Mouse (Mus musculus) kidney, embryonic 14.5 days (tissue): Measurements from ENCODE around the gene Kcna2. TPM values are rescaled to one million over a fixed set of nuclear protein-coding genes. Genes with fewer than 3 reads are reported as not detected.

Experiments
- ATAC-seq: fragments of 200-750 bp; cut with Nextera tagmentation; 2 replicates; pipeline ENCODE4 v1.8.0; 2017; ENCODE audit warnings: moderate number of reproducible peaks, mild to moderate bottlenecking, moderate TSS enrichment, moderate library complexity; ENCODE audit not compliant: low FRiP score, low TSS enrichment
- H3K27ac ChIP-seq: fragments of 300-500 bp; sonication (generic); 2 replicates; pipeline ENCODE4 v1.5.1; 2014; ENCODE audit warnings: low read depth, mild to moderate bottlenecking, low read length, moderate library complexity, mixed read lengths
- H3K27me3 ChIP-seq: fragments of 300-500 bp; sonication (generic); 2 replicates; pipeline ENCODE4 v1.6.1; 2014; ENCODE audit warnings: mild to moderate bottlenecking, low read length; ENCODE audit not compliant: control insufficient read depth, insufficient read depth
- H3K36me3 ChIP-seq: fragments of 300-500 bp; sonication (generic); 2 replicates; pipeline ENCODE4 v1.6.1; 2014; ENCODE audit warnings: low read length, mixed read lengths; ENCODE audit not compliant: control insufficient read depth, insufficient read depth
- H3K4me1 ChIP-seq: fragments of 300-500 bp; sonication (generic); 2 replicates; pipeline ENCODE4 v1.6.1; 2014; ENCODE audit warnings: low read length, mixed read lengths; ENCODE audit not compliant: control insufficient read depth, insufficient read depth
- H3K4me2 ChIP-seq: fragments of 300-500 bp; sonication (generic); replicated peaks from 2 replicates; pipeline ENCODE4 v1.6.1; 2014; ENCODE audit warnings: low read depth, mild to moderate bottlenecking, low read length
- H3K4me3 ChIP-seq: fragments of 300-500 bp; sonication (generic); 2 replicates; pipeline ENCODE4 v1.5.1; 2014; ENCODE audit warnings: mild to moderate bottlenecking, low read length
- H3K9ac ChIP-seq: fragments of 300-500 bp; sonication (generic); 2 replicates; pipeline ENCODE4 v1.6.1; 2014; ENCODE audit warnings: low read depth, mild to moderate bottlenecking, low read length, moderate library complexity
- H3K9me3 ChIP-seq: fragments of 300-500 bp; sonication (generic); 2 replicates; pipeline ENCODE4 v1.6.1; 2016; ENCODE audit warnings: low read length; ENCODE audit not compliant: control insufficient read depth
- WGBS: fragments of 180-500 bp; shearing (Covaris S2); extraction: QIAGEN DNeasy Blood & Tissue Kit; methylation state at CpG from one replicate; pipeline ENCODE4 v1.1.7; 2014; 5-methylcytosine and 5-hydroxymethylcytosine counted together
- polyA plus RNA-seq: library from polyadenylated mRNA; unstranded; fragments of >200 nt; fragmentation: Nextera tagmentation; extraction: Ambion mirVana; gene quantifications from 2 replicates; pipeline ENCODE4 v1.2.1, GENCODE M21; 2014

Kcna2 gene
- polyA plus RNA-seq, 1 experiment from 2014 or later, result 0.08 TPM

DNA sequence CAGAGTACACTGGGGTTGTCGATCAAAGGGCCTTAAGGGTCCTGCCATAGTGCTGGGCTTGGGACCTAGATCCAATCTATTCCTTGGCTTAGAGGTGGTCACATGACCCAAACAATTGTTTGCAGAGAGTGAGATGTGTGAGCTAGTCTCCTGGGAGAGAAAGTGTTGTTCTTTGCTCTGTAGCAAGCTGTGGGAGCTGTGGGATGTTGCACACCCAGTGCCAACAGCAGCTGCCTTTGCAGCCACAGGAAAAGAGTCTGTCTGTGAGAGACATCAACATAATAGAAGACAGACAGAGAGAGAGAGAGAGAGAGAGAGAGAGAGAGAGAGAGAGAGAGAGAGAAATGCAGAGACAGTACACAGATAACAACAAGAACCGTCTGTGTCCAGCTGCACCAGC lies 28.3 kb downstream of the Kcna2 start:
- Histone ChIP-seq H3K9me3 (no peaks in the 10 kb centered on the region), H3K27me3 (no peaks in the 10 kb centered on the region), H3K9ac (no peak overlapping the region), H3K36me3 (no peaks in the 10 kb centered on the region), H3K4me1 (no peaks in the 10 kb centered on the region), H3K27ac (no peak overlapping the region), H3K4me2 (no peak overlapping the region), H3K4me3 (no peak overlapping the region)
- WGBS, result 70% methylated on average over 2 of the region's 2 CpGs
- no peak for ATAC-seq

DNA sequence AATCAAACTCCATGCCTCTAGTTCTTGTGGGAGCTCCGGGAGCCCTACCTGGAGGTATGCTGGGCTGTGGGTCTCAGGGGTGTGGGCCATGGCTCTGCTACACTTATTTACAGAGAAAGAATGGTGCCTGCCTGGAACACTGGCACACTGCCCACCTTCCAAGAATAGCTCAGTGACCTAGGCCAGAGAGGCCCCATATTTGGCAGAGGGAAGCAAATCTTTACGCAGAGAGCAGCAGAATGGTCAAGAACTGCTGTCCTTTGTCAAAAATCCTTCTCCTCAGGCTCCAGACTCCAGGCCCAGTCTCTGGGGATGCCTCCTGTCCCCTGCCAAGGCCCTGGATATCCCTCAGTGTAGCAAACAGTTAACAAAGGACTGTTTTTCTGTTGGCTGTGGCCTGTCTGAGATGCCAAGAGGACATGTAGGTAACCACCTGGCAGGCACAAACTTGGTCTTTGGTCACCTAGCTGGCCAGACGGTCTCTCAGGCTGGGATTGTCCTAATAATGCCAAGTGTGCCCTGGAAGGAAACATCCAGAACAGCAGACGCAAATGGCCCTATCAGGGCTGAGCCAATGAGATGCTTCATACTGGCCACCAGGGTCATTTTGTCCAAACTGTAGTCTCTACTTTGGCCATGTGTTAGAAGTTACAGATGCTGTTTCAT lies 29.8 kb downstream of the Kcna2 start:
- Histone ChIP-seq H3K27ac (no peak overlapping the region), H3K4me2 (no peak overlapping the region), H3K9me3 (no peaks in the 10 kb centered on the region), H3K27me3 (no peaks in the 10 kb centered on the region), H3K4me1 (no peaks in the 10 kb centered on the region), H3K4me3 (no peak overlapping the region), H3K36me3 (no peaks in the 10 kb centered on the region), H3K9ac (no peak overlapping the region)
- no peak for ATAC-seq
- WGBS, result 83% methylated on average over 4 of the region's 4 CpGs

GRCm38 (mm10) chr3:107131846-107132245 lies 30.9 kb downstream of the Kcna2 start:
- Histone ChIP-seq H3K4me2 (no peak overlapping the region), H3K9me3 (no peaks in the 10 kb centered on the region), H3K4me1 (no peaks in the 10 kb centered on the region), H3K27me3 (no peaks in the 10 kb centered on the region), H3K27ac (no peak overlapping the region), H3K4me3 (no peak overlapping the region), H3K9ac (no peak overlapping the region), H3K36me3 (no peaks in the 10 kb centered on the region)
- 72% methylated on average over 6 of the region's 6 CpGs for WGBS
- no peak for ATAC-seq

DNA sequence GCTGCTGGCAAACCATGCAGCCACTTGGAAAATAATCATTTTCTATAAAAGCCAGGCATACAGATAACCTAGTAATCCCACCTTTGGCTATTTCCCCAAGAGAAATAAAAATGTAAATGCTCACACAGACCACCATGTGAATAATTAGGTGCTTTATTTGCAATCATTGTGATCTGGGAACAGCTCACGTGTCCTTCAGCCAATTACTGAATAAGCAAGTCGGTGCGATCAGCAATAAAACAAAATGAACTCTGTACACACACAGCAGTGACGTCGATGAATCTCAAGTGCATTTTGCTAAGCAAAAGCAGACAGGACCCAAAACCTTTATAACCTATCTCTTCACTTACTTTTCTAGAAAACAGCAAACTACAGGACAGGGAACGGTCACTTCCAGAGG lies 31.7 kb downstream of the Kcna2 start:
- no peaks in the 10 kb centered on the region for H3K9me3 ChIP-seq
- H3K36me3 ChIP-seq, result no peaks in the 10 kb centered on the region
- no peaks in the 10 kb centered on the region for H3K4me1 ChIP-seq
- 82% methylated on average over 6 of the region's 6 CpGs for WGBS
- no peak overlapping the region for H3K4me3 ChIP-seq
- H3K4me2 ChIP-seq, result no peak overlapping the region
- no peak for ATAC-seq
- no peak overlapping the region for H3K27ac ChIP-seq
- H3K27me3 ChIP-seq, result no peaks in the 10 kb centered on the region
- H3K9ac ChIP-seq, result no peak overlapping the region

GRCm38 (mm10) chr3:107134457-107134856 lies 33.5 kb downstream of the Kcna2 start:
- Histone ChIP-seq H3K9me3 (no peaks in the 10 kb centered on the region), H3K9ac (no peak overlapping the region), H3K27ac (no peak overlapping the region), H3K27me3 (no peaks in the 10 kb centered on the region), H3K4me2 (no peak overlapping the region), H3K4me1 (no peaks in the 10 kb centered on the region), H3K36me3 (no peaks in the 10 kb centered on the region), H3K4me3 (no peak overlapping the region)
- no peak for ATAC-seq
- 85% methylated on average over 3 of the region's 3 CpGs for WGBS

- Histone ChIP-seq H3K27me3 (no peaks in the 10 kb centered on the region), H3K4me3 (no peak overlapping the region), H3K4me2 (no peak overlapping the region), H3K27ac (no peak overlapping the region), H3K9me3 (no peaks in the 10 kb centered on the region), H3K4me1 (no peaks in the 10 kb centered on the region), H3K36me3 (no peaks in the 10 kb centered on the region), H3K9ac (no peak overlapping the region)
- 81% methylated on average over 7 of the region's 7 CpGs for WGBS
- no peak for ATAC-seq
Measured at GRCm38 (mm10) chr3:107147126-107147525, 46.2 kb downstream of the Kcna2 start.

DNA sequence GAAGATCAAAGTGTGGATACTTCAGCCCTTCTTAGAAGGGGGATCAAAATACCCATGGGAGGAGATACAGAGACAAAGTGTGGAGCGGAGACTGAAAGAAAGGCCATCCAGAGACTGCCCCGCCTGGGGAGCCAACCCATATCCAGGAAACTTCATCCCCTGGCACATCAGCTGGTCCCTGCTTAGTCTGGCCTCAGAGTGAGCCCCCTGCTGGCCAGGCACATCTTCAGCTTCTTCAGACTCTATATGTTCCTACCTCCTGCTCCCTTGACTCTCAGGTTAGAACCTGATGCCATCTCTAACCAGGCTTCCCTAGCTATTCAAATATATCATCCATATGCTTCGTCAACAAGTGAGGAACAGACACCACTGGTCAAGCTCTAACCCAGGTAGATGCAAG lies 48.1 kb downstream of the Kcna2 start:
- WGBS, result 70% methylated on average over 3 of the region's 3 CpGs
- no peak overlapping the region for H3K9ac ChIP-seq
- no peak for ATAC-seq
- H3K27ac ChIP-seq, result no peak overlapping the region
- no peak overlapping the region for H3K4me2 ChIP-seq
- no peaks in the 10 kb centered on the region for H3K4me1 ChIP-seq
- H3K36me3 ChIP-seq, result no peaks in the 10 kb centered on the region
- no peaks in the 10 kb centered on the region for H3K27me3 ChIP-seq
- H3K9me3 ChIP-seq, result no peaks in the 10 kb centered on the region
- H3K4me3 ChIP-seq, result no peak overlapping the region

DNA sequence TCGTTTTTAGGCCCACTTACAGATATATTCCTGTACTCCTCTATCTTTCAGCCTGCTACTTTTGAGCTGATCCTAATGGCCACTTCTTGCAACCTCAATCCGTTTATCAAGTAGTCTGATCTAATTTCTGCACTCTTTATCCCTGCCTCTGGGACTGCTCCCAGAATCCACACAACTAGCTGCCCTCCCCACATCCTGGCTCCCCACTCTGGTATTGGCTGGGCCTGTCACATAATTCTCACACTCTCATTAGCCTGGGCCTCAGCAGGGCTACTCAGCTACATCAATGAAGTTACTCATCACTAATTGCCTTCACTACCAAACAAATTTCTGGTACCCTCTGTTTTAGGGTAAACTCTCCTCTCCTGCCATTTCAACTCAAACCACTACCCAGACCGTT lies 49.5 kb downstream of the Kcna2 start:
- no peaks in the 10 kb centered on the region for H3K4me1 ChIP-seq
- no peaks in the 10 kb centered on the region for H3K27me3 ChIP-seq
- H3K4me2 ChIP-seq, result no peak overlapping the region
- no peak overlapping the region for H3K4me3 ChIP-seq
- no peak overlapping the region for H3K9ac ChIP-seq
- no peaks in the 10 kb centered on the region for H3K36me3 ChIP-seq
- H3K27ac ChIP-seq, result no peak overlapping the region
- WGBS, result 52% methylated on average over 3 of the region's 3 CpGs
- H3K9me3 ChIP-seq, result no peaks in the 10 kb centered on the region
- no peak for ATAC-seq

GRCm38 (mm10) chr3:107150872-107151540 lies 50.1 kb downstream of the Kcna2 start:
- Histone ChIP-seq H3K36me3 (no peaks in the 10 kb centered on the region), H3K9ac (no peak overlapping the region), H3K4me1 (no peaks in the 10 kb centered on the region), H3K27me3 (no peaks in the 10 kb centered on the region), H3K9me3 (no peaks in the 10 kb centered on the region), H3K4me2 (no peak overlapping the region), H3K4me3 (no peak overlapping the region), H3K27ac (no peak overlapping the region)
- 63% methylated on average over 7 of the region's 7 CpGs for WGBS
- ATAC-seq, result no peak
